8 mouse cellular contexts compared by ENCODE assay signal in the genomic region with DNA sequence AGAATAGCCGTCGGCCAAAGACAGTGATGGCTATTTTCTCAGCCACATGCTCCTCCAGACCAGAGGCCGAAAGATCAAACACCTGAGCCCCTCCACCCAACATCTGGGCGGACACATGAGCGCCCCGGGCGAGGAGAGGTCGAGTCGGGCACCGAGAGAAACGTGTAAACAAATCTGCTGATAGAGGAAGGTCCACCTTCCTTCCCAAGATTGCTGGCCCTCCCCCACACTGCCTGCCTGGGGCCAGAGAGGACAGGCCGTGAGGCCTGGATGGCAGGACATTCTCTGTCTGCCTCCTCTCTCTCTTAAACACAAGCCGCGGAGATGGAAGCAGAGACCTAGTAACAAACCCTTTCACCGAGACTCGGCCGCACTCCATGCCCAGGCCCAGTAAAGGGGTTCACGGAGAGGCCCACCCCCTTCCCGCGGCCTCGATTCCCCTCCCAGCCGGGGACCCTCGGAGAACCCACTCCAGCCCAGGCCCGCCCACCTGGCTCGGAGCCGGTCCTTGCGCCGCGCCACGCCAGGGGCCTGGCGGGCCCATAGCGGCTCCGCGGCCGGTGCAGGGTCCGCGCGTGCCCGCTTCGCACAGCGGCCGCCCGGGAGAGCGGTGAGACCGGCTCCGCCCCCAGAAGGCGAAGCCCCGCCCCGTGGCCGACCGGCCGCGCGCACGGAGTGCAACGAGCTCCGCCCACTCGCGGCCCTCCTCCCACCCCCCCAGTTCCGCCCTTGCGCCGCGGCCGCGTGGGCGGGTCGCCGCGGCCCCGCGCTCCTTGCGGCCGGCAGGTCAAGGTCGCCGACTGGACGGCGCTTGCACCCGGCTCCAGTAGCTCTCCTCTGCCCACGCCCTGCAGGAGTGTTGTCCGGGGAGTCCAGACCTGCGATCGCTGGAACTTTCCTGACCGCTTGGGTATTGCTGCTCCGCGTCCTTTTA. TPM values are rescaled to one million over a fixed set of nuclear protein-coding genes. Genes with fewer than 3 reads are reported as not detected.
DNase-seq lines count a peak whose midpoint lies in the region; ATAC-seq lines count a peak whose summit lies in the region.

No protein-coding gene starts in this region.

- under 1% methylated on average over 78 of the region's 85 CpGs for WGBS in hindbrain, embryonic 14.5 days

- H3K27me3 ChIP-seq in hindbrain, embryonic 14.5 days (ENCODE audit: control insufficient read depth, insufficient read depth, low read length) = no peaks in the 10 kb centered on the region

- peak; percentile 85 for DNase-seq in WW6 (ENCODE audit: low read depth, low spot score)
- peak; percentile 95 to 99 for DNase-seq in cerebellum, postnatal 25 days
- peak; percentile 71 to 78 for DNase-seq in frontal cortex, postnatal 25 days (ENCODE audit: low spot score in 2 of 2)
- peak; percentile 90 for DNase-seq in hindbrain, embryonic 14.5 days (ENCODE audit: low spot score)
- DNase-seq in left cerebral cortex, adult 18-20 months (ENCODE audit: low spot score in 2 of 2) = peak; percentile 84 to 92
- DNase-seq in lung, postnatal 4 days = peak; percentile 95 to 96
- peak; percentile 93 for DNase-seq in retina, postnatal 1 day
- DNase-seq in thymus, postnatal 4 days = peak; percentile 98

- peaks cover 26% of the 10 kb centered on the region for H3K36me3 ChIP-seq in hindbrain, embryonic 14.5 days (replicated peaks; ENCODE audit: control insufficient read depth, insufficient read depth)

- peaks cover 29% of the 10 kb centered on the region for H3K4me1 ChIP-seq in hindbrain, embryonic 14.5 days (replicated peaks; ENCODE audit: control insufficient read depth, insufficient read depth, low read length)

- peak overlapping the region; percentile 79 for H3K9ac ChIP-seq in hindbrain, embryonic 14.5 days

- peak; percentile 78 for ATAC-seq in hindbrain, embryonic 14.5 days (ENCODE audit: low FRiP score)

- peak overlapping the region; percentile 82 for H3K27ac ChIP-seq in hindbrain, embryonic 14.5 days

- H3K4me2 ChIP-seq in hindbrain, embryonic 14.5 days (replicated peaks) = peak overlapping the region; percentile 69

- no peaks in the 10 kb centered on the region for H3K9me3 ChIP-seq in hindbrain, embryonic 14.5 days (ENCODE audit: control insufficient read depth, low read length)

- peak overlapping the region; percentile 73 for H3K4me3 ChIP-seq in hindbrain, embryonic 14.5 days (replicated peaks; ENCODE audit: low read length)

RNA-seq across cellular contexts. Expression of a gene that starts 0.6 kb away (rescaled TPM):
- polyA plus RNA-seq in hindbrain, embryonic 14.5 days (2014; fragmentation: Nextera tagmentation; extraction: Ambion mirVana) = 154 and 157 TPM in 2 replicates
- total RNA-seq in left cerebral cortex, adult 18-20 months (2021) = 10 to 100 TPM; 60.6 to 73.2 TPM

RNA-seq across cellular contexts. Expression of a gene that starts 14.0 kb away (rescaled TPM):
- polyA plus RNA-seq in hindbrain, embryonic 14.5 days (2014; fragmentation: Nextera tagmentation; extraction: Ambion mirVana) = 106 TPM in 2 replicates
- 100 to 1,000 TPM; 477 to 484 TPM for total RNA-seq in left cerebral cortex, adult 18-20 months (2021)

RNA-seq across cellular contexts. Expression of a gene that starts 22.9 kb away (rescaled TPM):
- polyA plus RNA-seq in hindbrain, embryonic 14.5 days (2014; fragmentation: Nextera tagmentation; extraction: Ambion mirVana) = 52.4 and 63.6 TPM in 2 replicates
- 10 to 100 TPM; 55.8 to 58.9 TPM for total RNA-seq in left cerebral cortex, adult 18-20 months (2021)

RNA-seq across cellular contexts. Expression of a gene that starts 40.3 kb away (rescaled TPM):
- 30.9 and 40.4 TPM in 2 replicates for polyA plus RNA-seq in hindbrain, embryonic 14.5 days (2014; fragmentation: Nextera tagmentation; extraction: Ambion mirVana)
- 100 to 1,000 TPM; 113 to 133 TPM for total RNA-seq in left cerebral cortex, adult 18-20 months (2021)

RNA-seq across cellular contexts. Expression of a gene that starts 41.2 kb away (rescaled TPM):
- polyA plus RNA-seq in hindbrain, embryonic 14.5 days (2014; fragmentation: Nextera tagmentation; extraction: Ambion mirVana) = 1.6 and 3.3 TPM in 2 replicates
- total RNA-seq in left cerebral cortex, adult 18-20 months (2021) = under 1 TPM; 0.09 to 0.19 TPM

Comparison
In these comparisons a context has a peak if more than half of its experiments do, and no peak if none do; other contexts are left out.
1. Peak in every context shown above with its lines: DNase-seq, ATAC-seq, H3K4me3 ChIP-seq and H3K27ac ChIP-seq.